Mouse (Mus musculus) heart, adult 2 months (tissue): ENCODE measurements around the gene Dmkn.

Experiments used
- CTCF ChIP-seq: fragments of 200-600 bp; IDR thresholded peaks from 2 replicates; pipeline ENCODE4 v1.8.1; 2022; ENCODE audit warnings: antibody characterized with exemption, mild to moderate bottlenecking, moderate library complexity
- EP300 ChIP-seq: fragments of 200-500 bp; IDR thresholded peaks from 2 replicates; pipeline ENCODE4 v1.6.1; 2011; ENCODE audit warnings: low read depth, low read length, control low read depth; ENCODE audit not compliant: insufficient read depth
- POLR2A ChIP-seq: fragments of 200-500 bp; IDR thresholded peaks from 2 replicates; pipeline ENCODE4 v1.6.1; 2011; ENCODE audit warnings: mild to moderate bottlenecking, low read depth, low read length, control low read depth; ENCODE audit not compliant: insufficient read depth

DNA sequence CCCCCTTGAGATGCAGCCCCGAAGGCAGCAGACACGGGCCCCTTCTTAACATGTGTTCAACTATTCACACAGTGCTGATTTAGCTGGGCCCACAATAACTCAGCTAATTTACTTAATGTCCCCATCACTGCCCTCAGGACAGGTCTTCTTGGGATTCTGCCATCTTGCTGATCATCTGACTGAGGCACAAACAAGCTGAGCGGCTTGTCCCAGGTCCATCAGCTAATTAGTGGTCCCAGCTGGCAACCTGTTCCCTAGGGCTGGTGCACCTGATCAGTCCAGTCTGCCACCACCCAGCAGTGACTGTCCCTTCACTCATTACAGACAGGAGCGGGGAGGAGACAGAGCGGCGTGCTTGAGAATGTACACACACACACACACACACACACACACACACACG, 42.3 kb upstream of the Dmkn start:
- TF ChIP-seq CTCF = no peak
- no peak for TF ChIP-seq EP300
- TF ChIP-seq POLR2A = no peak
